Mouse (Mus musculus): Measurements from ENCODE around the gene Clasrp. TPM values are rescaled to one million over a fixed set of nuclear protein-coding genes. Genes with fewer than 3 reads are reported as not detected.

Clasrp gene
- polyA plus RNA-seq, 1 experiment, result 140 TPM

DNA sequence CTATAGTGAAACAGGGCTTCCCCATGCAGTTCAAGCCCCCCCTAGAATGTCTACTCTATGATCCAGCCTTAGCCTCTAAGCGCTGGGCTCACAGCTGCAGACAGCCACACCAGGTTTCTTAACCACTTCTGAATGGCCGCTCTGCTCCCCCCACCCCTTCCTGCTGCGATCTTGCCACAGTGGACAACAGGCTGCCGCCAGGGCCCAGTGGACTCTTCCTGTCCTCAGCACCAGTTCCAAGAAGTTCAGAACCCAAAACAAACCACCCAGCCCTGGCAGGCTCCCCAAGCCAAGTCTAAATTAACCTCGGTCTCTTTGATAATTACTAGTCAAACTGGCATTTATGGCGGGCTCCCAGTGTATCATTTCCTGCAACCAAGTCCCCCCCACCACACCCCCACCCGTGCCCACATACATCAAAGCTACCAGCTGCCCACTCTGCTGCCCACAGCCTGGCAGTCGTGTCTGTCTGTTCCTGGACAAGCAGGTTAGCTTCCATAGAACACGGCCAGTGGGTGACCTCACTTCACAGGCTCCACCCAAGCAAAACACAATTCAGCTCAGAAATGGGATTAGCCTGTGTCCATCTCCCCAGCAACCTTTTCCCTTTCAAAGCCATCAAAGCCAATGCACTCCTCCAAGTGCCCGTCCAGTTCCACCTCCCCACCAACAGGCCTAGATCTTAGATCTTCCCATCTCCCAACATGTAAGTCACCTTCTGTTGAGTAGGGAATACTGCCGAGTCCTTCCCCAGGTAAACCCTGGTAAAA, 43.6 kb downstream of the Clasrp start:
- TF ChIP-seq CTCF (IDR thresholded peaks at IDR 0.05; ENCODE audit: extremely low read depth, insufficient read depth, low read length), result no peak
- TF ChIP-seq POLR2A (IDR thresholded peaks at IDR 0.05; ENCODE audit: extremely low read depth, insufficient read depth, low read length), result no peak
- 0 out of 2 replicates have a peak overlapping the region, but pooled peaks have one; percentile 27 for H3K27ac ChIP-seq (ENCODE audit: insufficient read depth, low read length)
- peaks cover 19% of the 10 kb centered on the region for H3K4me1 ChIP-seq (ENCODE audit: control insufficient read depth, insufficient read depth, low read length)
- H3K4me3 ChIP-seq (ENCODE audit: insufficient read depth, low read length), result peak overlapping the region; percentile 79

DNA sequence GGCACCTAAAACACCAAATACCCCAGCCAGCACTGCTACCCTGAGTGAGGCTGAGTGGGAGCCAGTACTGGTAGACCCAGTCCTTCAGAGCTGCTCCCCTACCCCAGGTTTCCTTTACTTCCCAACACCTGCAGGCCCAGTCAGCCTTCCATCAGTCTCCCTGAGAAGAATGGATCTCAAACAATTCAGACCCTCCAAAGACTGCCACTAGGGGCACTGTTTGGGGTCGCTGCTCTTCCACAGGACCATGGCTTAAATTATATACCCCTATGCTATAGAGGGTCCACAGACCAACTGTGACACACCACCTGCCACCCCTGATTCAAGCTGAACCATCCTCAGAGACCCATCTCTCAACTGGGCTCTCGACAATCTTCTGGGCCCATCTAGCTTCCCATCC, 45.3 kb downstream of the Clasrp start:
- peak; percentile 28; the same call in 1 of the 2 replicates for TF ChIP-seq CTCF (IDR thresholded peaks at IDR 0.05; ENCODE audit: extremely low read depth, insufficient read depth, low read length)
- no peak for TF ChIP-seq POLR2A (IDR thresholded peaks at IDR 0.05; ENCODE audit: extremely low read depth, insufficient read depth, low read length)

DNA sequence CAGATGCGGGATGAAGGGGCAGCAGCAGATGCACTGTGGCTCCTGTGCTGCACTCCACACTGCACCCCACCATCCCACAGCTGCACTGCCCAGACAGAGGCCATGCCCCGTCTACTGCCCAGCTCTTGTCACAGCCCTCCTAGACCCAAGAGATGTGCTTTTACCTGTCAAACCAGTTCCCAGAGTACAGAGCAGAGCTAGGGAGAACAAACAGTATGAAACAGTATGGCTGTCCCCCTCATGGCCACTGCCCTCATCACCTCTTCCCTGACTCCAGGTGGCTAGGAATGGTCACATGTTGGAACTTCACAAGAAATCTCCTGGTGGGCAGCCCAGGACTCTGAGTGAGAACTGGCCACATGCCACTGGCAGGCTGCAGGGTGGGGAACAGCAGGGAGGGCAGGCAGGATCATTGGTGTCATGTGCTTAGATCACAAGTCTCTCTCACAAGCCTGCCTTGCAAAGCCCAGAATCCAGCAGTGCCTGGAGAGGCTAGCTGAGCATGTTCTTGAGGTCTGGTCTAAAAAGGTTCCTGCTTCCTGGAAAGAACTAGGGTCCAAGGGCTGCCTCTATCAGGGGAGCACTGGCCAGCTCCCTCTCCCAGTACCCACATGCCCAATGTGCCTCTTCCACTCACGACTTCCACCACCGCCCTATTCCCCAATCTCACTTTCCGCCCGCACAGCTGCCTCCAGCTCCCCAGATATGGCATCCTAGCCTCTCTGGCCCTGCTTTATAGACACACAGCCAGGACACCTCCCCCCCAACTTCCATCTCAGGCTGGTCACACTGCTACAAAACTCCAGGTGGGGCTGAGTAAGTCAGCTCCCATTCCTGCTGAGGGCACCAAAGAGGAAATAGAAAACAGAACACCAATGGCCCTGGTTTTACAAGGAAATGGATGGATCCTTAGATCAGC, 46.0 kb downstream of the Clasrp start:
- no peak overlapping the region; the same call in 1 of the 2 replicates for H3K4me3 ChIP-seq (ENCODE audit: insufficient read depth, low read length)
- peaks cover 32% of the 10 kb centered on the region for H3K4me1 ChIP-seq (ENCODE audit: control insufficient read depth, insufficient read depth, low read length)
- TF ChIP-seq POLR2A (IDR thresholded peaks at IDR 0.05; ENCODE audit: extremely low read depth, insufficient read depth, low read length) (0 out of 2 replicates have a peak, but pooled peaks have one; percentile 10), CTCF (IDR thresholded peaks at IDR 0.05; ENCODE audit: extremely low read depth, insufficient read depth, low read length) (no peak)
- no peak overlapping the region for H3K27ac ChIP-seq (ENCODE audit: insufficient read depth, low read length)

More for the DNA sequence above, 45.3 kb downstream of the Clasrp start:
- H3K4me1 ChIP-seq (ENCODE audit: control insufficient read depth, insufficient read depth, low read length), result peaks cover 26% of the 10 kb centered on the region
- H3K27ac ChIP-seq (ENCODE audit: insufficient read depth, low read length), result no peak overlapping the region
- peak overlapping the region; percentile 79; the same call in 1 of the 2 replicates for H3K4me3 ChIP-seq (ENCODE audit: insufficient read depth, low read length)

DNA sequence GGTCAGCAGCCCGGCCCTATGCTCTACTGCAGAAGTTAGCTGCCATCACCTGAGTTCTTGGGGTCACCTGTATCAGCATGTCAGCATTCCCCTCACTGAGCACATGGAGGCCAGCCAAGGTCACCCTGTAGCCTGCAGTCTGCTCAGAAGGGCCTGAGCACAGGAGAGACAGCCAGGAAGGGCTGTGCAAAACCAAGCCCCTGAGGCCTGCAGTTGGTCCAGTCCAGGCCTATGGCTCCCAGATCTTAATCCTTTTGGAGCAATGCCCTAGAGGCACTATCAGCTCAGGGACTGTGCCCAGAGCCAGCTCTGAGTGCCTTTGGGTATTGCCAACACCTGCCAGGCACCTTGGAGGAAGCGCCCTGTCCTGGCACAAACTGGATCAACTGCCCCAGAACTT, 47.2 kb downstream of the Clasrp start:
- H3K4me3 ChIP-seq (ENCODE audit: insufficient read depth, low read length), result no peak overlapping the region
- no peak overlapping the region for H3K27ac ChIP-seq (ENCODE audit: insufficient read depth, low read length)
- peaks cover 32% of the 10 kb centered on the region for H3K4me1 ChIP-seq (ENCODE audit: control insufficient read depth, insufficient read depth, low read length)
- TF ChIP-seq POLR2A (IDR thresholded peaks at IDR 0.05; ENCODE audit: extremely low read depth, insufficient read depth, low read length) (no peak), CTCF (IDR thresholded peaks at IDR 0.05; ENCODE audit: extremely low read depth, insufficient read depth, low read length) (no peak)

DNA sequence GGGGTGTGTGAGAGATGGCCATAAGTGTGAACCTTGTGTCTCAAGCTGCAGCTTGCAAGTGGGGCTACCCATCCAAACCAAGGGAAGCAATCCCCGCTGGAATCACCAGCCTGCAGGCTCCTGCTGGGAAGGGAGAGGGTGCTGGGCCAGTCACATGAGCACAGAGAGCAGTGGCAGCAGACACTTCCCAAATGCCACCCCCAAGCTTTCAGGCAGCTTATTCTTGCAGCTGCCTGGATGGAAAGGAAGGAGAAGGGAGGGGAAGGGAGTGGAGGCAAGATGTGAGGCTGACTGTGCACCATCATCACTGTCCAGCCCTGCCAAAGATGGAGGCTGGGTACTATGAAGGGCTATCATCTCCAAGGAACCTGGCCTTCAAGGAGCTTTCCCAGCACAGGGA, 50.1 kb downstream of the Clasrp start:
- TF ChIP-seq CTCF (IDR thresholded peaks at IDR 0.05; ENCODE audit: extremely low read depth, insufficient read depth, low read length) (no peak), POLR2A (IDR thresholded peaks at IDR 0.05; ENCODE audit: extremely low read depth, insufficient read depth, low read length) (peak; percentile 50; the same call in 1 of the 2 replicates)
- Histone ChIP-seq H3K27ac (ENCODE audit: insufficient read depth, low read length) (peak overlapping the region; percentile 58), H3K4me1 (ENCODE audit: control insufficient read depth, insufficient read depth, low read length) (peaks cover 26% of the 10 kb centered on the region), H3K4me3 (ENCODE audit: insufficient read depth, low read length) (no peak overlapping the region)

DNA sequence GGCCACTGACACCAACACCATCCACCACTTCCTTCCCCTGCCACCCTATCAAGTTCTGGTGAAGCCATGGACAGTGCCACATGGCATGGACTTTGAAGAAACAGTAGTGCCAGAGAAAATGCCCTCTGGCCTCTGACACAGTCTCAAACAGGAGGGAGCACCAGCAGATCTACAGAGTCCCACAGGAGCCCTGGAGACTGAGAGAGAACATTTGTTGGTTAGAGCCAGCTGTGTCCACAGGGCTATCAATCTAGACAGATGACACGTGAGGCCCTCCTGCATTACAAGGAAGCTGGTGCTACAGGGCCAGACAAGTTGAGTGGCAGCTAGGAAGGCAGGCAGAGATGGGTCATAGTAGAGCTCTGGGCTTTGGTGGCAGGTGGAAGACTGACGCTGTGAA, 51.8 kb downstream of the Clasrp start:
- Histone ChIP-seq H3K27ac (ENCODE audit: insufficient read depth, low read length) (no peak overlapping the region), H3K4me3 (ENCODE audit: insufficient read depth, low read length) (no peak overlapping the region), H3K4me1 (ENCODE audit: control insufficient read depth, insufficient read depth, low read length) (peaks cover 23% of the 10 kb centered on the region)
- TF ChIP-seq POLR2A (IDR thresholded peaks at IDR 0.05; ENCODE audit: extremely low read depth, insufficient read depth, low read length) (no peak), CTCF (IDR thresholded peaks at IDR 0.05; ENCODE audit: extremely low read depth, insufficient read depth, low read length) (no peak)

DNA sequence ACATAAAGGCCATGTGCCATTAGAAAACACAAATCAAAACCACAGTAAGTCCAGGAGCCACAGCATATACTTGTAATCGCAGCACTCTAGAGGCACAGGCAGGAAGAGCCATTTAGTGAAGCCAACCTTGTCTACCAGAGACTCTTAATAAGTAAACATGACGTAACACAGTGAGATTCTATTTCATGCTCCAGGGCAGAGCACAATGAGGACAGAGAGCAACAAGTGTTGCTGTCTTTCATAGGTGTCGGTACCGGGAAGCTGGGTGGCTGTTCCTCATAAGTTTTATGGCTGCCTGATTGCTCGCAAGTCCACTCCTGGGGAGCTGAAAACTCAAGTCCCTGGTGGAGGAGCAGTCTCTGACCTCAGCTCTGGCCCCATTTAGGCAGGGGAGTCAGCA, 52.7 kb downstream of the Clasrp start:
- TF ChIP-seq POLR2A (IDR thresholded peaks at IDR 0.05; ENCODE audit: extremely low read depth, insufficient read depth, low read length) (no peak), CTCF (IDR thresholded peaks at IDR 0.05; ENCODE audit: extremely low read depth, insufficient read depth, low read length) (no peak)
- H3K4me1 ChIP-seq (ENCODE audit: control insufficient read depth, insufficient read depth, low read length), result peaks cover 20% of the 10 kb centered on the region
- H3K4me3 ChIP-seq (ENCODE audit: insufficient read depth, low read length), result no peak overlapping the region
- H3K27ac ChIP-seq (ENCODE audit: insufficient read depth, low read length), result no peak overlapping the region

DNA sequence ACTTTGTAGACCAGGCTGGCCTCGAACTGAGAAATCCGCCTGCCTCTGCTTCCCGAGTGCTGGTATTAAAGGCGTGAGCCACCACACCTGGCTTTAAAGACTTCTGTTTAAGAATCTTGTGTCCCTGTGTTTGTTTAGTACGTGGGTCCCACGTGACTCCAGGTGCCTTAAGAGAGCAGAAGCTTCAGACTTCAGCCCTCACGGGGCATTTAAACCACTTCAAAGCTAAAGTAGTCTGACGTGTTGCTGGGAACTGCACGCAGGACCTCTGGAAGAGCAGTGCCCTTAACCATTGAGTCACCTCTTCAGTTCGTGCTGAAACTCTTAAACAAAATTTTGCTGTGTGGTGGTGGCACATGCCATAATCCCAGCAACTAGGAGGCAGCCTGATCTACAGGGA, 54.9 kb downstream of the Clasrp start:
- TF ChIP-seq POLR2A (IDR thresholded peaks at IDR 0.05; ENCODE audit: extremely low read depth, insufficient read depth, low read length) (no peak), CTCF (IDR thresholded peaks at IDR 0.05; ENCODE audit: extremely low read depth, insufficient read depth, low read length) (no peak)
- no peak overlapping the region for H3K27ac ChIP-seq (ENCODE audit: insufficient read depth, low read length)
- no peak overlapping the region for H3K4me3 ChIP-seq (ENCODE audit: insufficient read depth, low read length)
- peaks cover 19% of the 10 kb centered on the region for H3K4me1 ChIP-seq (ENCODE audit: control insufficient read depth, insufficient read depth, low read length)

DNA sequence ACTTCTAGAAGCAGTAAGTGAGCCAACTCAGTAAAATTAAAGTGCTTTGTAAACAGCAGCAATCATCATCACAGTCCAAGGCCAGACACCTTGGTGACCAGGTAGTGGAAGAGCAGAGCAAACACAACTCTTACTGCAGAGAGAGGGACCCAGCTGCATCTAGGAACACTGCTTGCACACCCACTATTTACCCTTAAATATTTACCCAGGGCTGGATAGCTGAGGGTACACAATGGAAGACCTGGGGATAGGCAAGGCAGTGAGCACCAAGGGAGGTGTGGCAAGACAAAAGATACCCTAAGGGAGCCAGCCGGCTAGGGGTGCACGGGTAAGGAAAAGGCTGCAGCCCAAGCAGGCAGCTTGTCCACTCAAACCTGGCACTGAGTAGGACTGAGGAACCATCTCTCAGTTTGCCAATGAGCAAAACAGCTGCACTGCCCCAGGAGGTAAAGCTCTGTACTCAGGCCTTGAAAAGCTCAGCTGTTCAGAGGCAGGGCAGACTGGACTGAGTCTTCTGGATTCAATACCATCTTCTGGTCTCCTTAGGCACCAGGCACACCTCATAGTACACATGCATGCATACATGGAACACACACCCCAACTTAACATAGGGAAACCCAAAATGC, 56.8 kb downstream of the Clasrp start:
- TF ChIP-seq POLR2A (IDR thresholded peaks at IDR 0.05; ENCODE audit: extremely low read depth, insufficient read depth, low read length) (no peak), CTCF (IDR thresholded peaks at IDR 0.05; ENCODE audit: extremely low read depth, insufficient read depth, low read length) (no peak)

More for the DNA sequence above, 56.8 kb downstream of the Clasrp start:
- Histone ChIP-seq H3K4me1 (ENCODE audit: control insufficient read depth, insufficient read depth, low read length) (peaks cover 12% of the 10 kb centered on the region), H3K27ac (ENCODE audit: insufficient read depth, low read length) (no peak overlapping the region), H3K4me3 (ENCODE audit: insufficient read depth, low read length) (no peak overlapping the region)
